Mouse (Mus musculus): ENCODE measurements around the gene Tcte1. TPM values are rescaled to one million over a fixed set of nuclear protein-coding genes. Genes with fewer than 3 reads are reported as not detected.
A peak's percentile ranks its signal among the peaks of the same experiment; 100 is the strongest.

The Tcte1 gene
- polyA plus RNA-seq, 1 experiment = 0.12 TPM

GRCm38 (mm10) chr17:45569999-45570398, 46.8 kb downstream of the Tcte1 start:
- Histone ChIP-seq H3K36me3 (replicated peaks; ENCODE audit: low read length) (peaks cover 69% of the 10 kb centered on the region), H3K9me3 (no peaks in the 10 kb centered on the region), H3K27me3 (replicated peaks) (no peaks in the 10 kb centered on the region), H3K4me1 (peaks cover 64% of the 10 kb centered on the region), H3K4me3 (replicated peaks) (no peak overlapping the region)
- TF ChIP-seq FLI1 (IDR thresholded peaks at IDR 0.05; ENCODE audit: low read length) (no peak), GATA1 (IDR thresholded peaks at IDR 0.05; ENCODE audit: borderline replicate concordance, low read length) (no peak)

GRCm38 (mm10) chr17:45572103-45573086, 49.2 kb downstream of the Tcte1 start:
- Histone ChIP-seq H3K4me3 (replicated peaks) (peak overlapping the region; percentile 98), H3K36me3 (replicated peaks; ENCODE audit: low read length) (peaks cover 45% of the 10 kb centered on the region), H3K27me3 (replicated peaks) (no peaks in the 10 kb centered on the region), H3K4me1 (peaks cover 47% of the 10 kb centered on the region), H3K9me3 (no peaks in the 10 kb centered on the region)
- no peak for TF ChIP-seq FLI1 (IDR thresholded peaks at IDR 0.05; ENCODE audit: low read length)
- no peak for TF ChIP-seq GATA1 (IDR thresholded peaks at IDR 0.05; ENCODE audit: borderline replicate concordance, low read length)

- peaks cover 37% of the 10 kb centered on the region for H3K36me3 ChIP-seq (replicated peaks; ENCODE audit: low read length)
- no peak for TF ChIP-seq FLI1 (IDR thresholded peaks at IDR 0.05; ENCODE audit: low read length)
- no peak for TF ChIP-seq GATA1 (IDR thresholded peaks at IDR 0.05; ENCODE audit: borderline replicate concordance, low read length)
- peaks cover 41% of the 10 kb centered on the region for H3K4me1 ChIP-seq
- peak within 1 kb of the TSS; percentile 98 for H3K4me3 ChIP-seq (replicated peaks)
- no peaks in the 10 kb centered on the region for H3K27me3 ChIP-seq (replicated peaks)
- no peaks in the 10 kb centered on the region for H3K9me3 ChIP-seq
These were observed 50.0 kb downstream of the Tcte1 start, which contains the start of gene Hsp90ab1 for GRCm38 (mm10) chr17:45573087-45573779. Gene Hsp90ab1, minus strand, starts transcription at chr17:45573271.

GRCm38 (mm10) chr17:45573780-45574123, 50.5 kb downstream of the Tcte1 start:
- H3K4me3 ChIP-seq (replicated peaks) = peak overlapping the region; percentile 98
- peaks cover 38% of the 10 kb centered on the region for H3K4me1 ChIP-seq
- peaks cover 32% of the 10 kb centered on the region for H3K36me3 ChIP-seq (replicated peaks; ENCODE audit: low read length)
- H3K27me3 ChIP-seq (replicated peaks) = no peaks in the 10 kb centered on the region
- no peaks in the 10 kb centered on the region for H3K9me3 ChIP-seq
- TF ChIP-seq FLI1 (IDR thresholded peaks at IDR 0.05; ENCODE audit: low read length) (no peak), GATA1 (IDR thresholded peaks at IDR 0.05; ENCODE audit: borderline replicate concordance, low read length) (no peak)

- TF ChIP-seq GATA1 (IDR thresholded peaks at IDR 0.05; ENCODE audit: borderline replicate concordance, low read length) = no peak
- TF ChIP-seq FLI1 (IDR thresholded peaks at IDR 0.05; ENCODE audit: low read length) = no peak
- peaks cover 27% of the 10 kb centered on the region for H3K36me3 ChIP-seq (replicated peaks; ENCODE audit: low read length)
- H3K4me1 ChIP-seq = peaks cover 34% of the 10 kb centered on the region
- H3K4me3 ChIP-seq (replicated peaks) = peak overlapping the region; percentile 98
- no peaks in the 10 kb centered on the region for H3K9me3 ChIP-seq
- no peaks in the 10 kb centered on the region for H3K27me3 ChIP-seq (replicated peaks)
These were observed 51.0 kb downstream of the Tcte1 start for GRCm38 (mm10) chr17:45574129-45574761.

- TF ChIP-seq FLI1 (IDR thresholded peaks at IDR 0.05; ENCODE audit: low read length) = no peak
- no peak for TF ChIP-seq GATA1 (IDR thresholded peaks at IDR 0.05; ENCODE audit: borderline replicate concordance, low read length)
- H3K36me3 ChIP-seq (replicated peaks; ENCODE audit: low read length) = peaks cover 16% of the 10 kb centered on the region
- no peaks in the 10 kb centered on the region for H3K27me3 ChIP-seq (replicated peaks)
- H3K4me3 ChIP-seq (replicated peaks) = peak overlapping the region; percentile 42
- peaks cover 28% of the 10 kb centered on the region for H3K4me1 ChIP-seq
- H3K9me3 ChIP-seq = no peaks in the 10 kb centered on the region
These were observed 52.1 kb downstream of the Tcte1 start for GRCm38 (mm10) chr17:45575123-45575897.

GRCm38 (mm10) chr17:45578242-45578641, 55.0 kb downstream of the Tcte1 start:
- H3K4me1 ChIP-seq = peaks cover 29% of the 10 kb centered on the region
- no peak for TF ChIP-seq FLI1 (IDR thresholded peaks at IDR 0.05; ENCODE audit: low read length)
- no peak for TF ChIP-seq GATA1 (IDR thresholded peaks at IDR 0.05; ENCODE audit: borderline replicate concordance, low read length)
- no peaks in the 10 kb centered on the region for H3K9me3 ChIP-seq
- H3K27me3 ChIP-seq (replicated peaks) = peaks cover under 1% of the 10 kb centered on the region
- no peak overlapping the region for H3K4me3 ChIP-seq (replicated peaks)
- no peaks in the 10 kb centered on the region for H3K36me3 ChIP-seq (replicated peaks; ENCODE audit: low read length)

- Histone ChIP-seq H3K4me3 (replicated peaks) (no peak overlapping the region), H3K27me3 (replicated peaks) (peaks cover 3% of the 10 kb centered on the region), H3K9me3 (no peaks in the 10 kb centered on the region), H3K36me3 (replicated peaks; ENCODE audit: low read length) (no peaks in the 10 kb centered on the region), H3K4me1 (peaks cover 32% of the 10 kb centered on the region)
- no peak for TF ChIP-seq FLI1 (IDR thresholded peaks at IDR 0.05; ENCODE audit: low read length)
- no peak for TF ChIP-seq GATA1 (IDR thresholded peaks at IDR 0.05; ENCODE audit: borderline replicate concordance, low read length)
These were observed 55.6 kb downstream of the Tcte1 start for GRCm38 (mm10) chr17:45578843-45579242.

- Histone ChIP-seq H3K4me1 (peaks cover 31% of the 10 kb centered on the region), H3K27me3 (replicated peaks) (peaks cover 6% of the 10 kb centered on the region), H3K36me3 (replicated peaks; ENCODE audit: low read length) (no peaks in the 10 kb centered on the region), H3K9me3 (no peaks in the 10 kb centered on the region), H3K4me3 (replicated peaks) (no peak overlapping the region)
- TF ChIP-seq FLI1 (IDR thresholded peaks at IDR 0.05; ENCODE audit: low read length) (no peak), GATA1 (IDR thresholded peaks at IDR 0.05; ENCODE audit: borderline replicate concordance, low read length) (no peak)
These were observed 56.3 kb downstream of the Tcte1 start for GRCm38 (mm10) chr17:45579554-45579953.

All from megakaryocyte, embryonic 14.5 days (primary cell).